Mouse (Mus musculus): ENCODE results near the gene Papola.

GRCm38 (mm10) chr12:105876521-105876920 lies 92.0 kb downstream of the Papola start:
- no peak for TF ChIP-seq CTCF (IDR thresholded peaks at IDR 0.05; ENCODE audit: low read depth)
- no peak for TF ChIP-seq EP300 (IDR thresholded peaks at IDR 0.05; ENCODE audit: low read depth)
